Mouse (Mus musculus) CH12.LX (cell line): ENCODE data around the gene Ispd. TPM values are rescaled to one million over a fixed set of nuclear protein-coding genes. Genes with fewer than 3 reads are reported as not detected.

Experiments
- DNase-seq: peaks from one replicate; pipeline ENCODE4 v3.0.0-alpha.2; 2013; ENCODE audit errors: extremely low read depth
- H3K27ac ChIP-seq: 2 replicates; pipeline ENCODE4 v1.5.1; 2012; ENCODE audit warnings: low read depth, mild to moderate bottlenecking, control low read depth, moderate library complexity; ENCODE audit not compliant: insufficient read depth
- H3K27me3 ChIP-seq: replicated peaks from 2 replicates; pipeline ENCODE3; 2012; ENCODE audit warnings: inconsistent platforms
- H3K36me3 ChIP-seq, 2 experiments: replicated peaks in 1 of 2; 2 replicates each; pipeline versions ENCODE3 to v1.6.1; 2012; ENCODE audit warnings: inconsistent platforms in 1 of 2, low read length in 1 of 2, mild to moderate bottlenecking in 1 of 2, mixed read lengths in 1 of 2, moderate library complexity in 1 of 2; ENCODE audit not compliant: control insufficient read depth in 1 of 2, insufficient read depth in 1 of 2
- H3K4me1 ChIP-seq, 2 experiments: 2 replicates each; pipeline ENCODE4 v1.6.1; 2012; ENCODE audit warnings: inconsistent platforms in 1 of 2, moderate library complexity in 1 of 2; ENCODE audit not compliant: insufficient read depth in 2 of 2, control insufficient read depth in 1 of 2
- H3K4me2 ChIP-seq: 2 replicates; pipeline ENCODE4 v1.6.1; 2012; ENCODE audit warnings: low read depth, mild to moderate bottlenecking, control low read depth; ENCODE audit not compliant: poor library complexity, insufficient read depth, severe bottlenecking
- H3K4me3 ChIP-seq, 3 experiments: fragments of 150-350 bp in 1 of 3; sonication (generic) in 1 of 3; replicated peaks in 1 of 3; 2 replicates each; pipeline versions ENCODE3 to v1.5.1; 2011 to 2012; ENCODE audit warnings: low read depth in 2 of 3, low read length in 2 of 3, mild to moderate bottlenecking in 2 of 3, moderate library complexity in 2 of 3, control low read depth in 1 of 3, improper control_type of control experiment in 1 of 3, inconsistent platforms in 1 of 3, mixed read lengths in 1 of 3; ENCODE audit not compliant: poor library complexity in 1 of 3
- H3K79me2 ChIP-seq: replicated peaks from 2 replicates; pipeline ENCODE4 v1.6.1; 2012; ENCODE audit warnings: mild to moderate bottlenecking, moderate library complexity; ENCODE audit not compliant: control insufficient read depth, poor library complexity, insufficient read depth, severe bottlenecking; ENCODE audit errors: extremely low read depth
- H3K9ac ChIP-seq: 2 replicates; pipeline ENCODE4 v1.6.1; 2012; ENCODE audit warnings: low read depth, mild to moderate bottlenecking, control low read depth, moderate library complexity; ENCODE audit not compliant: insufficient read depth
- H3K9me3 ChIP-seq: replicated peaks from 2 replicates; pipeline ENCODE3; 2012; ENCODE audit warnings: low read length, inconsistent platforms, mixed read lengths
- CHD1 ChIP-seq: IDR thresholded peaks from 2 replicates; pipeline ENCODE4 v1.6.1; 2012; ENCODE audit warnings: low read depth, low read length, improper control_type of control experiment, inconsistent platforms
- EP300 ChIP-seq: IDR thresholded peaks from 2 replicates; pipeline ENCODE4 v1.6.1; 2011; ENCODE audit warnings: low read length, improper control_type of control experiment
- GABPA ChIP-seq: IDR thresholded peaks from 2 replicates; pipeline ENCODE4 v1.6.1; 2012; ENCODE audit warnings: low read depth, low read length, improper control_type of control experiment, inconsistent platforms; ENCODE audit not compliant: insufficient replicate concordance
- IRF4 ChIP-seq: IDR thresholded peaks from 2 replicates; pipeline ENCODE4 v1.6.1; 2014; ENCODE audit warnings: low read depth, mild to moderate bottlenecking, inconsistent platforms, low read length, improper control_type of control experiment
- JUND ChIP-seq: conservative IDR thresholded peaks from 2 replicates; pipeline ENCODE4 v1.6.1; 2011; ENCODE audit warnings: low read depth, low read length, improper control_type of control experiment
- MAFK ChIP-seq: IDR thresholded peaks from 2 replicates; pipeline ENCODE4 v1.6.1; 2011; ENCODE audit warnings: low read length, improper control_type of control experiment; ENCODE audit not compliant: insufficient replicate concordance
- MEF2A ChIP-seq: IDR thresholded peaks from 2 replicates; pipeline ENCODE4 v1.6.1; 2014; ENCODE audit warnings: low read depth, mild to moderate bottlenecking, inconsistent platforms, low read length, improper control_type of control experiment, borderline replicate concordance
- MYC ChIP-seq: IDR thresholded peaks from 2 replicates; pipeline ENCODE4 v1.6.1; 2011; ENCODE audit warnings: low read depth, mild to moderate bottlenecking, improper control_type of control experiment, low read length
- NRF1 ChIP-seq: IDR thresholded peaks from 2 replicates; pipeline ENCODE4 v1.6.1; 2014; ENCODE audit warnings: low read depth, mild to moderate bottlenecking, inconsistent platforms, low read length, improper control_type of control experiment, moderate library complexity
- PAX5 ChIP-seq: IDR thresholded peaks from 2 replicates; pipeline ENCODE4 v1.6.1; 2012; ENCODE audit warnings: low read length, inconsistent platforms, mixed read lengths
- POLR2A ChIP-seq: IDR thresholded peaks from 2 replicates; pipeline ENCODE4 v1.6.1; 2011; ENCODE audit warnings: low read depth, mild to moderate bottlenecking, improper control_type of control experiment, low read length
- POLR2AphosphoS2 ChIP-seq: IDR thresholded peaks from 2 replicates; pipeline ENCODE4 v1.6.1; 2011; ENCODE audit warnings: low read depth, low read length, improper control_type of control experiment
- RAD21 ChIP-seq: IDR thresholded peaks from 2 replicates; pipeline ENCODE4 v1.6.1; 2011; ENCODE audit warnings: low read depth, mild to moderate bottlenecking, low read length, improper control_type of control experiment, moderate library complexity
- RCOR1 ChIP-seq: conservative IDR thresholded peaks from 2 replicates; pipeline ENCODE4 v1.6.1; 2012; ENCODE audit warnings: low read depth, mild to moderate bottlenecking, inconsistent platforms, low read length, improper control_type of control experiment
- SIN3A ChIP-seq: IDR thresholded peaks from 2 replicates; pipeline ENCODE4 v1.6.1; 2012; ENCODE audit warnings: low read length, improper control_type of control experiment, inconsistent platforms
- TBP ChIP-seq: conservative IDR thresholded peaks from 2 replicates; pipeline ENCODE4 v1.6.1; 2011; ENCODE audit warnings: low read depth, low read length, improper control_type of control experiment
- TCF12 ChIP-seq: IDR thresholded peaks from 2 replicates; pipeline ENCODE4 v1.6.1; 2014; ENCODE audit warnings: low read depth, mild to moderate bottlenecking, inconsistent platforms, low read length, improper control_type of control experiment
- USF2 ChIP-seq: conservative IDR thresholded peaks from 2 replicates; pipeline ENCODE4 v1.6.1; 2011; ENCODE audit warnings: low read depth, low read length, improper control_type of control experiment
- ZC3H11A ChIP-seq: IDR thresholded peaks from 2 replicates; pipeline ENCODE4 v1.6.1; 2012; ENCODE audit warnings: low read depth, mild to moderate bottlenecking, inconsistent platforms, low read length, improper control_type of control experiment
- ZNF384 ChIP-seq: IDR thresholded peaks from 2 replicates; pipeline ENCODE4 v1.6.1; 2012; ENCODE audit warnings: low read depth, low read length, improper control_type of control experiment, inconsistent platforms
- dilution Hi-C: fragments of 300-500 bp; cut with MboI; formaldehyde crosslinking; loops from 2 replicates; pipeline ENCODE4 v1.14.3; 2020; ENCODE audit warnings: low sequenced_read_pairs; ENCODE audit not compliant: extremely low pct_unique_long_range_greater_than_20kb, extremely low pct_ligation_motif_present
- in situ Hi-C: fragments of 300-500 bp; cut with MboI; formaldehyde crosslinking; loops from 3 replicates; pipeline ENCODE4 v1.14.3; 2019; ENCODE audit warnings: low sequenced_read_pairs, low pct_ligation_motif_present, low pct_unique_long_range_greater_than_20kb, mixed read lengths
- polyA plus RNA-seq: library from polyadenylated mRNA; unstranded; fragments of >175 nt; gene quantifications from 2 replicates; pipeline ENCODE4 v1.2.1, GENCODE M21; 2012; ENCODE audit warnings: low read depth; ENCODE audit not compliant: insufficient read length
- total RNA-seq, 2 experiments: library from RNA; depleted of rRNA; stranded (reverse); fragments of 300-350 nt in 1 of 2; fragments of >200 nt in 1 of 2; gene quantifications; 2 replicates each; pipeline ENCODE4 v1.2.3; 2012 to 2014

The Ispd gene
- total and polyA plus RNA-seq, 3 experiments: 0.51 to 1.8 (median 1.4) TPM

GRCm38 (mm10) chr12:36549474-36549873 is 168.2 kb downstream of the Ispd start:
- Histone ChIP-seq H3K4me3 (no peak overlapping the region), H3K27ac (no peak overlapping the region), H3K9ac (no peak overlapping the region), H3K4me2 (no peak overlapping the region), H3K4me1 (no peaks in the 10 kb centered on the region), H3K79me2 (no peaks in the 10 kb centered on the region), H3K36me3 (no peaks in the 10 kb centered on the region), H3K9me3 (no peaks in the 10 kb centered on the region), H3K27me3 (no peaks in the 10 kb centered on the region)
- no peak for DNase-seq
- in situ Hi-C loops (no loop called here), dilution Hi-C loops (no loop called here)
- TF ChIP-seq RAD21: no peak
- no peak for TF ChIP-seq NRF1

GRCm38 (mm10) chr12:36554697-36555096 is 173.4 kb downstream of the Ispd start:
- no peaks in the 10 kb centered on the region for H3K9me3 ChIP-seq
- in situ Hi-C loops (no loop called here), dilution Hi-C loops (no loop called here)
- no peaks in the 10 kb centered on the region for H3K4me1 ChIP-seq
- H3K9ac ChIP-seq: no peak overlapping the region
- H3K27ac ChIP-seq: no peak overlapping the region
- no peaks in the 10 kb centered on the region for H3K36me3 ChIP-seq
- TF ChIP-seq PAX5 (no peak), MEF2A (no peak), IRF4 (no peak), CHD1 (no peak), MAFK (no peak), USF2 (no peak), RCOR1 (no peak), EP300 (no peak), MYC (no peak), POLR2AphosphoS2 (no peak), TBP (no peak), POLR2A (no peak), RAD21 (no peak), GABPA (no peak)
- DNase-seq: no peak
- no peaks in the 10 kb centered on the region for H3K79me2 ChIP-seq
- no peak overlapping the region for H3K4me3 ChIP-seq
- H3K27me3 ChIP-seq: no peaks in the 10 kb centered on the region
- no peak overlapping the region for H3K4me2 ChIP-seq

- in situ Hi-C loops (no loop called here), dilution Hi-C loops (no loop called here)
- no peak for DNase-seq
- Histone ChIP-seq H3K9me3 (no peaks in the 10 kb centered on the region), H3K27me3 (no peaks in the 10 kb centered on the region), H3K4me3 (no peak overlapping the region), H3K4me2 (no peak overlapping the region), H3K79me2 (no peaks in the 10 kb centered on the region), H3K4me1 (no peaks in the 10 kb centered on the region), H3K9ac (no peak overlapping the region), H3K27ac (no peak overlapping the region), H3K36me3 (no peaks in the 10 kb centered on the region)
- TF ChIP-seq MYC (no peak), PAX5 (no peak), ZC3H11A (no peak), ZNF384 (no peak), SIN3A (no peak), JUND (no peak), IRF4 (no peak), TCF12 (no peak)
Measured at GRCm38 (mm10) chr12:36564146-36564545, 182.9 kb downstream of the Ispd start.
